Mouse (Mus musculus): ENCODE measurements around the gene Pde6h. TPM values are rescaled to one million over a fixed set of nuclear protein-coding genes. Genes with fewer than 3 reads are reported as not detected.
A peak's percentile ranks its signal among the peaks of the same experiment; 100 is the strongest.

The Pde6h gene
- polyA plus RNA-seq, 1 experiment from 2014 or later = not detected

GRCm38 (mm10) chr6:137000706-137001105 lies 77.1 kb downstream of the Pde6h start:
- WGBS = 84% methylated on average over 10 of the region's 10 CpGs
- Histone ChIP-seq H3K36me3 (ENCODE audit: control insufficient read depth, insufficient read depth, low read length) (no peaks in the 10 kb centered on the region), H3K4me2 (no peak overlapping the region), H3K27ac (ENCODE audit: low read depth, low read length) (no peak overlapping the region), H3K27me3 (replicated peaks; ENCODE audit: control insufficient read depth, insufficient read depth, low read length) (no peaks in the 10 kb centered on the region), H3K9ac (ENCODE audit: low read depth, low read length) (no peak overlapping the region), H3K9me3 (ENCODE audit: control insufficient read depth, low read length) (no peaks in the 10 kb centered on the region), H3K4me1 (replicated peaks; ENCODE audit: control insufficient read depth, insufficient read depth, low read length) (no peaks in the 10 kb centered on the region), H3K4me3 (ENCODE audit: low read depth, low read length) (no peak overlapping the region)
- DNase-seq (ENCODE audit: low spot score) = no peak
- ATAC-seq (replicated peaks; ENCODE audit: low FRiP score) = no peak

GRCm38 (mm10) chr6:137001267-137002168 lies 77.9 kb downstream of the Pde6h start:
- no peak overlapping the region for H3K4me2 ChIP-seq
- no peak overlapping the region for H3K27ac ChIP-seq (ENCODE audit: low read depth, low read length)
- 72% methylated on average over 6 of the region's 6 CpGs for WGBS
- no peak for DNase-seq (ENCODE audit: low spot score)
- H3K9me3 ChIP-seq (ENCODE audit: control insufficient read depth, low read length) = no peaks in the 10 kb centered on the region
- H3K4me1 ChIP-seq (replicated peaks; ENCODE audit: control insufficient read depth, insufficient read depth, low read length) = no peaks in the 10 kb centered on the region
- no peak overlapping the region for H3K9ac ChIP-seq (ENCODE audit: low read depth, low read length)
- no peak overlapping the region for H3K4me3 ChIP-seq (ENCODE audit: low read depth, low read length)
- ATAC-seq (replicated peaks; ENCODE audit: low FRiP score) = peak; percentile 29; the same call in 1 of the 2 replicates
- H3K27me3 ChIP-seq (replicated peaks; ENCODE audit: control insufficient read depth, insufficient read depth, low read length) = no peaks in the 10 kb centered on the region
- no peaks in the 10 kb centered on the region for H3K36me3 ChIP-seq (ENCODE audit: control insufficient read depth, insufficient read depth, low read length)

GRCm38 (mm10) chr6:137002169-137002514 lies 78.5 kb downstream of the Pde6h start:
- H3K4me2 ChIP-seq = no peak overlapping the region
- H3K27ac ChIP-seq (ENCODE audit: low read depth, low read length) = no peak overlapping the region
- H3K9me3 ChIP-seq (ENCODE audit: control insufficient read depth, low read length) = no peaks in the 10 kb centered on the region
- no peak overlapping the region for H3K9ac ChIP-seq (ENCODE audit: low read depth, low read length)
- H3K36me3 ChIP-seq (ENCODE audit: control insufficient read depth, insufficient read depth, low read length) = no peaks in the 10 kb centered on the region
- no peak overlapping the region for H3K4me3 ChIP-seq (ENCODE audit: low read depth, low read length)
- 81% methylated on average over 5 of the region's 5 CpGs for WGBS
- no peaks in the 10 kb centered on the region for H3K4me1 ChIP-seq (replicated peaks; ENCODE audit: control insufficient read depth, insufficient read depth, low read length)
- no peaks in the 10 kb centered on the region for H3K27me3 ChIP-seq (replicated peaks; ENCODE audit: control insufficient read depth, insufficient read depth, low read length)
- ATAC-seq (replicated peaks; ENCODE audit: low FRiP score) (no peak), DNase-seq (ENCODE audit: low spot score) (no peak)

- WGBS = 82% methylated on average over 4 of the region's 4 CpGs
These were observed 80.7 kb downstream of the Pde6h start for GRCm38 (mm10) chr6:137004359-137004758.

GRCm38 (mm10) chr6:137011187-137011586 lies 87.6 kb downstream of the Pde6h start:
- WGBS = 69% methylated on average over 5 of the region's 5 CpGs

More at GRCm38 (mm10) chr6:137004359-137004758, 80.7 kb downstream of the Pde6h start:
- no peaks in the 10 kb centered on the region for H3K27me3 ChIP-seq (replicated peaks; ENCODE audit: control insufficient read depth, insufficient read depth, low read length)
- no peak overlapping the region for H3K4me3 ChIP-seq (ENCODE audit: low read depth, low read length)
- no peaks in the 10 kb centered on the region for H3K4me1 ChIP-seq (replicated peaks; ENCODE audit: control insufficient read depth, insufficient read depth, low read length)
- DNase-seq (ENCODE audit: low spot score) (no peak), ATAC-seq (replicated peaks; ENCODE audit: low FRiP score) (no peak)
- H3K4me2 ChIP-seq = no peak overlapping the region
- no peaks in the 10 kb centered on the region for H3K9me3 ChIP-seq (ENCODE audit: control insufficient read depth, low read length)
- H3K9ac ChIP-seq (ENCODE audit: low read depth, low read length) = no peak overlapping the region
- no peak overlapping the region for H3K27ac ChIP-seq (ENCODE audit: low read depth, low read length)
- no peaks in the 10 kb centered on the region for H3K36me3 ChIP-seq (ENCODE audit: control insufficient read depth, insufficient read depth, low read length)

GRCm38 (mm10) chr6:137014346-137014745 lies 90.7 kb downstream of the Pde6h start:
- no peak overlapping the region for H3K9ac ChIP-seq (ENCODE audit: low read depth, low read length)
- DNase-seq (ENCODE audit: low spot score) (no peak), ATAC-seq (replicated peaks; ENCODE audit: low FRiP score) (no peak)
- no peaks in the 10 kb centered on the region for H3K27me3 ChIP-seq (replicated peaks; ENCODE audit: control insufficient read depth, insufficient read depth, low read length)
- H3K4me2 ChIP-seq = no peak overlapping the region
- WGBS = 77% methylated on average over 6 of the region's 6 CpGs
- H3K27ac ChIP-seq (ENCODE audit: low read depth, low read length) = no peak overlapping the region
- H3K4me1 ChIP-seq (replicated peaks; ENCODE audit: control insufficient read depth, insufficient read depth, low read length) = no peaks in the 10 kb centered on the region
- H3K9me3 ChIP-seq (ENCODE audit: control insufficient read depth, low read length) = no peaks in the 10 kb centered on the region
- H3K36me3 ChIP-seq (ENCODE audit: control insufficient read depth, insufficient read depth, low read length) = no peaks in the 10 kb centered on the region
- no peak overlapping the region for H3K4me3 ChIP-seq (ENCODE audit: low read depth, low read length)

More at GRCm38 (mm10) chr6:137011187-137011586, 87.6 kb downstream of the Pde6h start:
- no peaks in the 10 kb centered on the region for H3K4me1 ChIP-seq (replicated peaks; ENCODE audit: control insufficient read depth, insufficient read depth, low read length)
- H3K27me3 ChIP-seq (replicated peaks; ENCODE audit: control insufficient read depth, insufficient read depth, low read length) = no peaks in the 10 kb centered on the region
- no peak overlapping the region for H3K4me2 ChIP-seq
- H3K9me3 ChIP-seq (ENCODE audit: control insufficient read depth, low read length) = no peaks in the 10 kb centered on the region
- no peaks in the 10 kb centered on the region for H3K36me3 ChIP-seq (ENCODE audit: control insufficient read depth, insufficient read depth, low read length)
- ATAC-seq (replicated peaks; ENCODE audit: low FRiP score) (no peak), DNase-seq (ENCODE audit: low spot score) (no peak)
- H3K27ac ChIP-seq (ENCODE audit: low read depth, low read length) = no peak overlapping the region
- no peak overlapping the region for H3K9ac ChIP-seq (ENCODE audit: low read depth, low read length)
- no peak overlapping the region for H3K4me3 ChIP-seq (ENCODE audit: low read depth, low read length)

GRCm38 (mm10) chr6:137017216-137017973 lies 93.8 kb downstream of the Pde6h start:
- Histone ChIP-seq H3K27me3 (replicated peaks; ENCODE audit: control insufficient read depth, insufficient read depth, low read length) (no peaks in the 10 kb centered on the region), H3K36me3 (ENCODE audit: control insufficient read depth, insufficient read depth, low read length) (no peaks in the 10 kb centered on the region), H3K4me2 (no peak overlapping the region), H3K27ac (ENCODE audit: low read depth, low read length) (no peak overlapping the region), H3K4me1 (replicated peaks; ENCODE audit: control insufficient read depth, insufficient read depth, low read length) (no peaks in the 10 kb centered on the region), H3K4me3 (ENCODE audit: low read depth, low read length) (no peak overlapping the region), H3K9me3 (ENCODE audit: control insufficient read depth, low read length) (no peaks in the 10 kb centered on the region), H3K9ac (ENCODE audit: low read depth, low read length) (no peak overlapping the region)
- DNase-seq (ENCODE audit: low spot score) (no peak), ATAC-seq (replicated peaks; ENCODE audit: low FRiP score) (no peak)
- WGBS = 76% methylated on average over 7 of the region's 7 CpGs

Data from liver, embryonic 11.5 days (tissue).